Mouse (Mus musculus) G1E (cell line): ENCODE results near the gene Camk2g.

Experiments used
- CTCF ChIP-seq: IDR thresholded peaks from 2 replicates; pipeline ENCODE4 v1.5.1; 2012; ENCODE audit warnings: low read depth, low read length, inconsistent platforms, mixed read lengths
- GATA1 ChIP-seq: IDR thresholded peaks from 2 replicates; pipeline ENCODE4 v1.6.1; 2012; ENCODE audit warnings: borderline replicate concordance, low read length, inconsistent platforms, mixed read lengths

GRCm38 (mm10) chr14:20730853-20731602 lies 62.9 kb downstream of the Camk2g start:
- TF ChIP-seq CTCF (no peak), GATA1 (no peak)
